Mouse (Mus musculus) layer of hippocampus, postnatal 10 days (tissue): Measurements from ENCODE around the gene Arnt. TPM values are rescaled to one million over a fixed set of nuclear protein-coding genes. Genes with fewer than 3 reads are reported as not detected.
"Not testable (repeated sequence)": the region's sequence is repeated elsewhere in the genome, so short reads cannot be mapped to it uniquely, and the experiment has no call there.

Experiments used
- DNase-seq, 2 experiments: peaks; one replicate each; pipeline ENCODE4 v3.0.0; 2021; ENCODE audit warnings: low spot score in 2 of 2
- total RNA-seq, 2 experiments: library from RNA; stranded (reverse); gene quantifications; 2 replicates each; pipeline ENCODE4 v1.2.3; 2021

Gene Arnt
- total RNA-seq, 2 experiments from 2014 or later = 35.8 to 44.0 TPM

DNA sequence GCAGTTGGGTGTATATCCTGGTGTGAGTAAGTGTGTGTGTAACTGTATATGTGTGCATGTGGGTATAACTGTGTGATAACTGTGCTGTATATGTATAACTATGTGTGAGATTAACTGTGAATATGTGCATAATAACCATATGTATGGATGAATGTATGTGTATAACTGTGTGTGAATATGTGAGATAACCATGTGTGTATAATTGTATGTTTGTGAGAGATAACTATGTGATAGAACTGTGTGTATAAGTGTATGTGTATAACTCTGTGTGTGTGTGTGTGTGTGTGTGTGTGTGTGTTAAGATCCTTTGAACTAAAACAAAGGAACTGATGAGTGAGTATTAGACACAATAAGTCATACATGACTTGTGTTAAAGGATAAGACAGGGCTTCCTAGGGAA is 91.9 kb downstream of the Arnt start:
- DNase-seq = no peak

DNA sequence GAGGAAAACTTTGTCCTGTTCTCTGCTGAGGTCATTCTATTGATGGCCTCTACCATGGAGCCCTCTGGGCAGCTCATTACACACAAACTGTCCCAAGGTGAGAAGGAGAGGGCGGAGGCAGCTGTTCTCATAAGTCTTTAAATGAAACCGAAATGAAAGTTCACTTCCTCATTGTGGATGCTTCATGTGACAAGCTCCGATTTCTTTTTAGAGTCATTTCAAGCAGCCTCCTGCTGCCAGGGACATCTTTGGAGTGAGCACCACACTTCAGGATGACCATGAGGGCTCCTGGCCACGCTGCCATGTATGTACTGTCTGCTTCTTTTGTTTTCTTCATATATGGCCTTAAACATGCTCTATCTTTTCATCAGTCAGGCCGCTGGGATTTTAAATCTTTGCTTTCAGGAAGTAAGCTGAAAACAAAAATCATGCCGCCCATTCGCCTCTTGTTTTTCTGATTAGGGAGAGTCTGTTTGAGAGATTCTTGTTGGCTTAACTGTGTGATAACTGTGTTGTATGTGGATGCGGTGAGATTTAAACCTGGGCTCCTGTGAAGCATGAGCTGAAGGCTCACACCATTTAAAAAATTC is 92.5 kb downstream of the Arnt start, which contains the start of gene Ctss:
Ctss (plus strand) TSS at position 165 of the 590 bp plus-strand sequence.
- no peak for DNase-seq

DNA sequence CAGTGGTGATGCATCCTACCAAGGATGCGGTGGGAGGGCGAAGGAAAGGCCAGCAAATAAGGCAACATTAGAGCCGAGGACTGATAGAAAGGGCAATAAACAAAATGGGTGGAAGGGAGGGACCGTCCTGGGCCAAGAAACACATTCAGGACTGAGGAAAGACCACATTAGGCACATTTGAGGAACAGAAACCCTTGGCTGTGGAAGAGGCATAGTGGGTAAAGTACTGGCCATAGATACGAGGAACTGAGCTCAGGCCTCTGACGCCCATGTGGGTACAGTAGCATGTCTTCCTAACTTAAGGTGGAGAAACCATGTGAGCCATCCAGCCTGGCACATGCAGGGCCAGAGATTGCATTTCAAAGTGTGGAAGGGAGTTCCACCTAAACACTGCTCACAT is 95.6 kb downstream of the Arnt start:
- no peak for DNase-seq

DNA sequence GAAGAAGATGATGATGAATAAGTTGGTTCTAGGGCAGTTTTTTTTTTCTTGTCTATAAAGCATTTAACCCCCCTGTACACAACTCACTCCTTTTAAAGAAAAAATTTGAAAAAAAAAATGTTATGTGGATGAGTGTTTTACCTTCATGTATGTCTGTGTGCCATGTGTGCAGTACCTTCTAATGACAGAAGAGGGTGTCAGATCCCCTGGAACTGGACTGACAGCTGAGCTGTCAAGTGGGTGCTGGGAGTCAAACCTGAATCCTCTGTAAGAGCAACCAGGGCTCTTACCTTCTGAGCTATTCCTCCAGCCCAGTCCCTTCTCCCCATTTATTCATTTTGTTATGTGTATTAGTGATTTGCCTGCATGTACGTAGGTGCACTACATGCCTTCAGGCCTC is 96.8 kb downstream of the Arnt start:
- no peak for DNase-seq

DNA sequence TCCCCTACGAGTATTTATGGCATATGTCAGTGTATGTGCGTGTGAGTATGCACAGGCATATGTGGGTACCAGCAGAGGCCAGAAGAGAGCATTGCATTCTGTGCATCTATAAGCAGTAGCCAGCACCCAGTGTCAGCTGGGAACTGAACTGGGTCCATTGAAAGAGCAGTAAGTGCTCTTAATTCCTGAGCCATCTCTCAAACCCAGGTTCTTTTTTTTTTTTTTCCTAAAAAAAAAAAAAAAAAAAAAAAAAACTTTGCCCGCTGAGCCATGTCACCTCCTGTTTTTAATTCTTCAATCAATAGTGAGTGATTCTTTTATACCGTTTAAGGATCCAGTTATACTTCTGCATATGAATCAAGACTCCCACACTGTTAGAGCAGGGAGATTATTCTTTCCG is 99.2 kb downstream of the Arnt start:
- no peak for DNase-seq

DNA sequence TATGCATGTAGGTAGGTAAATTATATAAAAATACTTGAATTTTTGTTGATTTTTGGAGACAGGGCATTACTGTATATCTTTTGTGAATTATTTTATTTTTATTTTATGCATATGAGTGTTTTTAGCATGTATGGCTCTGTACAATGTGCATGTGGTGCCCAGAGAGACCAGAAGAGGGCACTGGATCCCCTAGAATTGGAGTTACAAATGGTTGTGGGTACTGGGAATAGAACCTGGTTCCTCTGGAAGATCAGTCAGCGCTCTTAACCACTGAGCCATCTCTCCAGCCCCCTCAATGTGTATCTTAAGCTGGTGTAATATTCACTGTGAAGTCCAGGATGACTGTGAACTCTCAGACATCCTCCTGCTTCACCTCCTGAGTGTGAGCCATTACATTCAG is 100.7 kb downstream of the Arnt start:
- no peak for DNase-seq

DNA sequence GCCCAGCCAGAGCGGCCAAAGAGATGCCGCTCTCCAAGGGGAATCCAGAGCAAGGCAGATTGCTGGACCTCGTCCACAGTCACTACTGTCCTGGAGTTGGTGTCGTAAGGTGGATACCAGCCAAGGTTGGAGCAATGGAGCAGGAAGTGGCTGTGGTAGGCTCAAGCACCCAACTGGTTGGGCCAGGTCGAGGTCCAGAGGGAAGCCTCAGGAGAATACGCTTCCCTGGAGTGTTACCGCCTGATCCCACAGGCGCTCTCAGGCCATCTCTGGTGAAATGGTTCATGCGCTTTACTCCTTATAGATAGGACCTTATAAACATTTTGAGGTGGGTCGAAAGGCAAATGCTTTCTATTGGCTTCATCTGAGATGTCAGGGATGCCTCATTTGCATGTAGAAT is 104.7 kb downstream of the Arnt start:
- no peak for DNase-seq

DNA sequence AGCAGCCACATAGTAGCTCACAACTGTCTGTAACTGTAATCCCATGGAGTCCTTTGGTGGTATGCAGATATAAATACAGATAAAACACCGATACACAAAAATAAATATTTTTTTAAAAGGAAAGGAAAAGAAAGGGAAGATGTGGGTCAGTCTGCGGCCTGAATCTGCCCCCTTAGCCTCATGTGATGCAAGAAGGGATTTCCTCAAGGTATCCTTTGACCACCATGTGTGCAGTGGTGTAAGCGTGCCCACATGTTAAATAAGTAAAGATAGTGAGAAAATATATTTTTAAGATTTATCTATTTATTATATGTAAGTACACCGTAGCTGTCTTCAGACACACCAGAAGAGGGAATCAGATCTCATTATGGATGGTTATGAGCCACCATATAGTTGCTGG is 105.6 kb downstream of the Arnt start:
- no peak for DNase-seq

DNA sequence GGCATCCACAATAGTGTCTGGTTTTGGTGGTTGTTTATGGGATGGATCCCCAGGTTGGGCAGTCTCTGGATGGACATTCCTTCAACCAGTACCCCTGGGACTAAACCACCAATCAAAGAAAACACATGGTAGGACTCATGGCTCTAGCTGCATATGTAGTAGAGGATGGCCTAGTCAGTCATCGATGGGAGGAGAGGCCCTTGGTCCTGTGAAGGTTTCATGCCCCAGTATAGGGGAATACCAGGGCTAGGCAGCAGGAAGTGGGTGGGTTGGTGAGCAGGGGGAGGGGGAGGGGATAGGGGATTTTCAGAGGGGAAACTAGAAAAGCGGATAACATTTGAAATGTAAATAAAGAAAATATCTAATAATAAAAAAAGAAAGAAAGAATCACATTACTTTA is 107.0 kb downstream of the Arnt start:
- DNase-seq = not testable (repeated sequence)

DNA sequence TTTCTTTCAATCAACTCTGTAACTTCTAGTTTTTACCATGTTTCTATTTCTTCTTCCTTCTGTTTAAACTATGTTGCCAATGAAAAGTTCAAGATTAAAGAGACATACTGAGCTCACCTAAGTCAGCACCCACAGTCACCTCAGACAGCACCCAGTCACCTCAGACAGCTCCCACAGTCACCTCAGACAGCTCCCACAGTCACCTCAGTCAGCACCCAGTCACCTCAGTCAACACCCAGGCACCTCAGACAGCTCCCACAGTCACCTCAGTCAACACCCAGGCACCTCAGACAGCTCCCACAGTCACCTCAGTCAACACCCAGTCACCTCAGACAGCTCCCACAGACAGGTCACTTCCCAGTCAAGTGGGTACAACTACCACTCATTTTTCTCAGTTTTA is 108.0 kb downstream of the Arnt start:
- no peak for DNase-seq

DNA sequence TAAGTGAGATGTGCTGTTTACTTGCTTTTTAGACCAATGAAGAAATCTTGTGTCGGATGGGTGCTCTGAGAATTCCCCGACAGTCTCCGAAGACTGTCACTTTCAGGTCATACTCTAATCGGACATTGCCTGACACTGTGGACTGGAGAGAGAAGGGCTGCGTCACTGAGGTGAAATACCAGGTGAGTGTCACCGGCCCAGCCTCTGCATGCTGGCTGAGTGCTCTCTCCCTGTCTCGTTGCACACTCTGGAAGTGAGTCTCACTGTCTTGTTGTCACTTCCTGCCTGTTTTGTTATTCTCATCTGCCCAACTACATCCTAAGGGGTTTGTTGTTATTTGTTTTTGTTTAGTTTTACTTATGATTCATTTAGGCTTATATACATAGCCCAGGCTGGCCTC is 108.8 kb downstream of the Arnt start:
- no peak for DNase-seq

Other genes starting within 250 kb of the Arnt start
- 10 to 100 TPM; 10.1 to 10.6 TPM for gene Gabpb2, start 216.5 kb upstream of the Arnt start, total RNA-seq
- gene Cdc42se1, start 205.7 kb upstream of the Arnt start, total RNA-seq = 10 to 100 TPM; 79.8 to 80.1 TPM
- 100 to 1,000 TPM; 621 to 626 TPM for gene Mllt11, start 202.2 kb upstream of the Arnt start, total RNA-seq
- under 1 TPM; 0.16 to 0.18 TPM for gene Gm128, start 192.8 kb upstream of the Arnt start, total RNA-seq
- under 1 TPM in 1 of 2 experiments, not detected in 1; 0.25 TPM for gene Bnipl, start 183.2 kb upstream of the Arnt start, total RNA-seq
- gene Mindy1, start 153.0 kb upstream of the Arnt start, total RNA-seq = 10 to 100 TPM; 26.5 to 27.6 TPM
- 10 to 100 TPM; 34.9 to 36.3 TPM for gene Prune1, start 152.3 kb upstream of the Arnt start, total RNA-seq
- under 1 TPM; 0.65 to 0.75 TPM for gene Anxa9, start 127.2 kb upstream of the Arnt start, total RNA-seq
- gene Cers2, start 119.6 kb upstream of the Arnt start, total RNA-seq = 10 to 100 TPM; 45.4 to 46.6 TPM
- 10 to 100 TPM; 46.0 to 47.1 TPM for gene Setdb1, start 77.2 kb upstream of the Arnt start, total RNA-seq
- not detected for gene 4930558C23Rik, start 31.5 kb upstream of the Arnt start, total RNA-seq
- gene Ctsk, start 64.9 kb downstream of the Arnt start, total RNA-seq = 10 to 100 TPM; 10.0 to 10.3 TPM
- gene Ctss, start 92.4 kb downstream of the Arnt start, total RNA-seq = 10 to 100 TPM; 19.6 to 24.0 TPM
- gene Hormad1, start 125.3 kb downstream of the Arnt start, total RNA-seq = not detected
- gene Golph3l, start 154.5 kb downstream of the Arnt start, total RNA-seq = 10 to 100 TPM; 19.4 to 21.9 TPM
- gene Ensa, start 190.6 kb downstream of the Arnt start, total RNA-seq = 100 to 1,000 TPM; 220 to 228 TPM
- 10 to 100 TPM; 68.0 TPM for gene Mcl1, start 224.4 kb downstream of the Arnt start, total RNA-seq